Mouse (Mus musculus): Measurements from ENCODE around the gene Lpar3. TPM values are rescaled to one million over a fixed set of nuclear protein-coding genes. Genes with fewer than 3 reads are reported as not detected.
A peak's percentile ranks its signal among the peaks of the same experiment; 100 is the strongest.

The Lpar3 gene
- total and polyA plus RNA-seq, 2 experiments from 2014 or later = 0.43 to 0.92 TPM

DNA sequence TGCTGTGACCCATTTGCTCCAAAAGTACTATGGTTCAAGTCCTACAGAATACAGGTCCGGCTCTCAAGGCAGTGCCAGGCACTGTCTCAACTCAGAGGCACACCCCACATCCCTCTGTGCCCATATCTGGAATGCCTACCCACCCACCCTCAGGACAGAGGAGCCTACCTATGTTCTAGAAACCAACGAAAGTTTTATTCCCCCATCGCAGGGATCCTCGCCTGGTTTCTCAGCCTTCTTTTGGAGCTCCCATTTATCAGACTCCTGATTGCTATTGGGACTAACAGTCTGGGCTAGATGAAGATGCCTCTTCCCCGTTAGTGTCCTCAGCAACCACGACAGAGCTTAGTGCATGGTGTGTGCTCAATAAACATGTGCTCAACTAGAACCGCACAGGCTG is 96.6 kb downstream of the Lpar3 start:
- Histone ChIP-seq H3K4me1 (ENCODE audit: insufficient read depth) (peaks cover 13% of the 10 kb centered on the region), H3K4me2 (ENCODE audit: low read depth) (no peak overlapping the region), H3K9ac (no peak overlapping the region), H3K27ac (ENCODE audit: low read depth, low read length) (no peak overlapping the region), H3K9me3 (ENCODE audit: low read length) (no peaks in the 10 kb centered on the region), H3K36me3 (ENCODE audit: insufficient read depth) (no peaks in the 10 kb centered on the region), H3K4me3 (ENCODE audit: low read depth, low read length) (no peak overlapping the region), H3K27me3 (ENCODE audit: insufficient read depth, low read length) (no peaks in the 10 kb centered on the region)
- ATAC-seq (no peak), DNase-seq (no peak)
- no peak for TF ChIP-seq CTCF (IDR thresholded peaks at IDR 0.05; ENCODE audit: low read depth)
- WGBS = 92% methylated on average over 7 of the region's 7 CpGs

DNA sequence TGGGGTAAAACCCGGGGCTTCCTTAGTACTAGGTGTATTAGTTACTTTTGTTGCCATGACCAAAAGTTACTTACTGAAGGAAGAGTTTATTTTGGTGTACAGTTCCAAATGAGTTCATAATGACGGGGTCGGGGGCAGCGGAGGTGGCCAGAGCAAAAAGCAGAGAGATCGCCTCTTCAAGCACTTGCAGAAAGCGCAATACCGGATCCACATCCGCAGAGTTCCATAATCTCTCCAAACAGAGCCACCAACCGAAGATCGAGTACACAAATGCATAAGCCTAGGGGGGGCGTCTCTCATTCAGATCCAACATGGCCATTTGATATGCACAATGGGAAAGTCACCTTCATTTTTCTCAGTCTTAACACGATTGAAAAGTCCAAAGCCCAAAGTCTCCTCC is 97.1 kb downstream of the Lpar3 start:
- WGBS = 69% methylated on average over 12 of the region's 12 CpGs
- no peak for ATAC-seq
- no peak overlapping the region for H3K9ac ChIP-seq
- H3K27me3 ChIP-seq (ENCODE audit: insufficient read depth, low read length) = no peaks in the 10 kb centered on the region
- DNase-seq = no peak
- H3K4me1 ChIP-seq (ENCODE audit: insufficient read depth) = peaks cover 13% of the 10 kb centered on the region
- H3K4me3 ChIP-seq (ENCODE audit: low read depth, low read length) = no peak overlapping the region
- TF ChIP-seq CTCF (IDR thresholded peaks at IDR 0.05; ENCODE audit: low read depth) = no peak
- H3K36me3 ChIP-seq (ENCODE audit: insufficient read depth) = no peaks in the 10 kb centered on the region
- no peak overlapping the region for H3K27ac ChIP-seq (ENCODE audit: low read depth, low read length)
- H3K4me2 ChIP-seq (ENCODE audit: low read depth) = no peak overlapping the region
- H3K9me3 ChIP-seq (ENCODE audit: low read length) = no peaks in the 10 kb centered on the region

DNA sequence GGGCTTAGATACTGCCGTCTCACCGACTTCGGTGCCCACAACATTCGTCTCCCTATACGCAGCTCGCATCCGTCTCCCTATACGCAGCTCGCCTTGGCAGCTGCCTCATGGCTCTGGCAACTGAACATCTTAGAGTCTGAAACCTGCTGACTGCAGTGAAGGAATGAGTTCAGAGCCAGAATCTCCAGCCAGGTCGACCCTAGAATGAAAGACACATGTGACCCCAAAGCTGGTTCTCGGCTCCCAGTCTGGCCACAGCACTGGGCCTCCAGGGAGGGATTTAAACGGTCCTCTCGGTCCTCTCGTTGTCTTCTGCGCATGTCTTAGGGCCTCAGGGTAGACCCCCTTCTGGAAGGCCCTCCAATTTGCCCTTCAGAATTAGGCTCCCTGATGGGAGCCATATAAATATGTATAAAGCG is 97.8 kb downstream of the Lpar3 start:
- Histone ChIP-seq H3K27ac (ENCODE audit: low read depth, low read length) (no peak overlapping the region), H3K4me1 (ENCODE audit: insufficient read depth) (peaks cover 13% of the 10 kb centered on the region), H3K9ac (peak overlapping the region; percentile 34), H3K9me3 (ENCODE audit: low read length) (no peaks in the 10 kb centered on the region), H3K4me2 (ENCODE audit: low read depth) (peak overlapping the region; percentile 40), H3K36me3 (ENCODE audit: insufficient read depth) (no peaks in the 10 kb centered on the region), H3K4me3 (ENCODE audit: low read depth, low read length) (no peak overlapping the region), H3K27me3 (ENCODE audit: insufficient read depth, low read length) (no peaks in the 10 kb centered on the region)
- no peak for TF ChIP-seq CTCF (IDR thresholded peaks at IDR 0.05; ENCODE audit: low read depth)
- DNase-seq (peak; percentile 77), ATAC-seq (peak; percentile 56)
- 14% methylated on average over 16 of the region's 16 CpGs for WGBS

DNA sequence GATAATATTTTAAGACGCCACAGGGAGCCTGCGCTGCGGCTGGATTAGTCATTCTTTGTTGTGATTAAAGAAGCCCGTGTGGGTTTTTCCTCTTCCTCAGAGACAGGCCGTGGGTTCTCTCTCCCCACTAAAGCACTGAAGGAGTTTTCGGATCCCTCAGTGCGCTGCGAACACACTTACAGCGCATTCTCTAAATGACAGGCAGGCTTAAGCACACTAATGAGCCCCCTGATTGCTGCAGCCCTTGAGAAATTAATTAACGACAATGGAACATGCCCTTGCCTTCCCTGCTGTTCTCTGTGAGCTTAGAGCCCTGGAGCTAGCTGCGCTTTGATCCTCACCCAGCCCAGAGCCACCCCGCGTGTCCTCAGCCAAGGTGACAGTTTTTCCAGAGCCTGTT is 98.2 kb downstream of the Lpar3 start:
- Histone ChIP-seq H3K36me3 (ENCODE audit: insufficient read depth) (no peaks in the 10 kb centered on the region), H3K27me3 (ENCODE audit: insufficient read depth, low read length) (no peaks in the 10 kb centered on the region), H3K9me3 (ENCODE audit: low read length) (no peaks in the 10 kb centered on the region), H3K4me1 (ENCODE audit: insufficient read depth) (peaks cover 13% of the 10 kb centered on the region), H3K4me2 (ENCODE audit: low read depth) (peak overlapping the region; percentile 40), H3K27ac (ENCODE audit: low read depth, low read length) (no peak overlapping the region), H3K9ac (peak overlapping the region; percentile 34), H3K4me3 (ENCODE audit: low read depth, low read length) (no peak overlapping the region)
- ATAC-seq = peak; percentile 83
- peak; percentile 59 for DNase-seq
- TF ChIP-seq CTCF (IDR thresholded peaks at IDR 0.05; ENCODE audit: low read depth) = no peak
- 2% methylated on average over 13 of the region's 13 CpGs for WGBS

DNA sequence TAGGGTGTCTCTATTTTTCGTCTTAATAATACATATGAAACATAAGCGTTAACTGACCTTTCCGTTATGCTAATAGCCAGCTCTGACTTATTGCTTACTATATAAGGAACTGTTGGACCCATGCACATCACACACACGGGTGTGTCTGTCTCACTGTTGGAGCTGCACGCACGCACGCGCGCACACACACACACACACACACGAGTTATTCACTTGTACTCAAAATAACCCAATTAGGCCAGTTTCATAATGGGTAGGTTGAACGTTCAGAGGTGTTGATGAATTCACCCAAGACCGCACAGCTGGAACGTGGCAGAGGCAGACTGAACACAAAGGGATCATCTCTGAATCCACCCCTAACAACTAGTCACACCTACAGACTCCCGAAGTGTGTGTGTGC is 98.7 kb downstream of the Lpar3 start:
- H3K9ac ChIP-seq = no peak overlapping the region
- no peak overlapping the region for H3K27ac ChIP-seq (ENCODE audit: low read depth, low read length)
- H3K9me3 ChIP-seq (ENCODE audit: low read length) = no peaks in the 10 kb centered on the region
- H3K4me3 ChIP-seq (ENCODE audit: low read depth, low read length) = no peak overlapping the region
- ATAC-seq (no peak), DNase-seq (no peak)
- no peak overlapping the region for H3K4me2 ChIP-seq (ENCODE audit: low read depth)
- H3K4me1 ChIP-seq (ENCODE audit: insufficient read depth) = peaks cover 13% of the 10 kb centered on the region
- TF ChIP-seq CTCF (IDR thresholded peaks at IDR 0.05; ENCODE audit: low read depth) = no peak
- H3K36me3 ChIP-seq (ENCODE audit: insufficient read depth) = no peaks in the 10 kb centered on the region
- 35% methylated on average over 14 of the region's 14 CpGs for WGBS
- H3K27me3 ChIP-seq (ENCODE audit: insufficient read depth, low read length) = no peaks in the 10 kb centered on the region; the same call in 1 of the 2 replicates

DNA sequence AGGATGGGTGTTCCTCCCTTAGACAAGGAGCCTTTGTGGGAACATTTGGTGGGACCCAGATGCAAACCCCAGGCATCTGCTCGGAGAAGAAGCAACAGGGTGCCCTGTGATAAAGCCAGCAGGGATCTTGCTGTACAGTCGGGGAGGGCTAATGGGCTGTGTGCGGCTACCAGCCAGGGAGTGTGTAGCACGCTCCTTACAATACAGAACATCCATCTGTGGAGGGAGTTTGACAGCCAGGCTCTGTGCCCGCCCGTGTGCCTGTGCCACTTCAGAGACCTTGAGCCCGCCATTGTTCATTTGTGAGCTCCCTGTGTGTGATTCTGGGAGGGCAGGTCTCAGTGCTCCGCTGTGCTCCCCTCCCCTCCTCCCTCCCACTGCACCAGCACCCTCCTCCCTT is 104.2 kb downstream of the Lpar3 start:
- WGBS = 30% methylated on average over 8 of the region's 8 CpGs

DNA sequence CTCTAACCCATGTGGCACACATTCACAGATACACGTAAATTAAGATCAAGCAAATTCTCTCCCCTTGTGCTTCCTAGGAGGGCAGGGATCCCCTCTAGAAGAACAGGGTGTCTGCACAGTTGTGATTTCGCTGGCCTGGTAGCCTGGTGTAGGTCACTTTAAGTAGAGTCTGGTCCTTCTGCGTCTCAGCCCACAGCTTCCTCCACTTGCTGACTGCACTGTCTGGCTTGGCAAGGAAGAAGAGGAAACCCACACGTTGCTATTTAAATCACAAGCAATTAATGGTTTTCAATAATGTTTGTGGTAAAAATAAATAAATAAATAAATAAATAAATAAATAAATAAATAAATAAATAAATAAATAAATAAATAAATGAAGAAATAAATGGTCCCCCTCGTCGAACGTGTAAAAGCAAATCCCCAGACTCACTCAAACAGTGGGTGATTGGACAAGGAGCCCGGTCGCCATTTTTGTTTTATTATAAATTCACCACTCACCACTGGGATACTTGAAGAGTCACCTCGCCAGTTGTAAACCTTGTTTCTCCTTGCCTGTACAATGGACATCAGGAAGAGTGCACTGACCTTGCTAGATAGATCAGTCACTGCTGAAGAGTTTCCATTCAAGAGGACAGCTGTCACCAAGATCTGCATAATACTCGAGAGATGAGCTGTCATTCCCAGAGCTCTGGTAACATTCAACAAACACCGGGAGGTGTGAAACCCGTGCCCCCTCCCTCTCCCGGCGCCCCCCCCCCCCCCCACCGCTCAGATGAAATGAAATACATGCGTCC is 106.2 kb downstream of the Lpar3 start:
- H3K27me3 ChIP-seq (ENCODE audit: insufficient read depth, low read length) = no peaks in the 10 kb centered on the region; the same call in 1 of the 2 replicates
- no peaks in the 10 kb centered on the region for H3K36me3 ChIP-seq (ENCODE audit: insufficient read depth)
- ATAC-seq (0 out of 2 replicates have a peak, but pooled peaks have one; percentile 0), DNase-seq (peak; percentile 41)
- WGBS = 36% methylated on average over 16 of the region's 17 CpGs
- H3K4me1 ChIP-seq (ENCODE audit: insufficient read depth) = peaks cover 8% of the 10 kb centered on the region; the same call in 1 of the 2 replicates
- no peaks in the 10 kb centered on the region for H3K9me3 ChIP-seq (ENCODE audit: low read length)
- peak overlapping the region; percentile 65; the same call in 1 of the 2 replicates for H3K9ac ChIP-seq
- TF ChIP-seq CTCF (IDR thresholded peaks at IDR 0.05; ENCODE audit: low read depth) = no peak
- peak overlapping the region; percentile 50 for H3K4me2 ChIP-seq (ENCODE audit: low read depth)
- H3K4me3 ChIP-seq (ENCODE audit: low read depth, low read length) = 0 out of 2 replicates have a peak overlapping the region, but pooled peaks have one; percentile 22
- H3K27ac ChIP-seq (ENCODE audit: low read depth, low read length) = peak overlapping the region; percentile 78; the same call in 1 of the 2 replicates

More for the DNA sequence above, 104.2 kb downstream of the Lpar3 start:
- no peak for DNase-seq
- no peaks in the 10 kb centered on the region; the same call in 1 of the 2 replicates for H3K27me3 ChIP-seq (ENCODE audit: insufficient read depth, low read length)
- H3K4me2 ChIP-seq (ENCODE audit: low read depth) = no peak overlapping the region
- ATAC-seq = peak; percentile 46
- H3K36me3 ChIP-seq (ENCODE audit: insufficient read depth) = no peaks in the 10 kb centered on the region
- H3K9me3 ChIP-seq (ENCODE audit: low read length) = no peaks in the 10 kb centered on the region
- no peak overlapping the region for H3K9ac ChIP-seq
- H3K27ac ChIP-seq (ENCODE audit: low read depth, low read length) = no peak overlapping the region
- no peak overlapping the region for H3K4me3 ChIP-seq (ENCODE audit: low read depth, low read length)
- peaks cover 8% of the 10 kb centered on the region; the same call in 1 of the 2 replicates for H3K4me1 ChIP-seq (ENCODE audit: insufficient read depth)
- TF ChIP-seq CTCF (IDR thresholded peaks at IDR 0.05; ENCODE audit: low read depth) = no peak

Measured in forebrain, postnatal 0 days (tissue).